Mouse (Mus musculus) bone marrow, adult 2 months (tissue): Measurements from ENCODE around the gene Nsun3. TPM values are rescaled to one million over a fixed set of nuclear protein-coding genes. Genes with fewer than 3 reads are reported as not detected.
A peak's percentile ranks its signal among the peaks of the same experiment; 100 is the strongest.

Experiments used
- H3K27ac ChIP-seq: fragments of 200-500 bp; 2 replicates; pipeline ENCODE4 v1.5.1; 2012; ENCODE audit warnings: low read depth, mild to moderate bottlenecking, control low read depth, inconsistent platforms, low read length; ENCODE audit not compliant: control insufficient read depth, poor library complexity, insufficient read depth
- H3K4me1 ChIP-seq: fragments of 200-500 bp; 2 replicates; pipeline ENCODE4 v1.6.1; 2011; ENCODE audit warnings: low read length; ENCODE audit not compliant: control insufficient read depth, insufficient read depth
- H3K4me3 ChIP-seq: fragments of 200-500 bp; replicated peaks from 2 replicates; pipeline ENCODE3; 2011; ENCODE audit warnings: mild to moderate bottlenecking, low read depth, low read length, control low read depth; ENCODE audit not compliant: control insufficient read depth
- CTCF ChIP-seq: fragments of 200-500 bp; IDR thresholded peaks from 2 replicates; pipeline ENCODE4 v1.5.1; 2011; ENCODE audit warnings: low read length, control low read depth; ENCODE audit not compliant: control insufficient read depth, insufficient read depth
- POLR2A ChIP-seq: fragments of 200-500 bp; IDR thresholded peaks from 2 replicates; pipeline ENCODE4 v1.6.1; 2011; ENCODE audit warnings: low read depth, mild to moderate bottlenecking, control low read depth, low read length, borderline replicate concordance; ENCODE audit not compliant: control insufficient read depth
- WGBS: fragments of 180-500 bp; shearing (Covaris S2); methylation state at CpG from one replicate; pipeline ENCODE4 v1.1.7; 2018; 5-methylcytosine and 5-hydroxymethylcytosine counted together
- polyA plus RNA-seq: library from polyadenylated mRNA; stranded (reverse); fragments of >200 nt; gene quantifications from 2 replicates; pipeline ENCODE4 v1.2.4, GENCODE M21; 2011; ENCODE audit warnings: low replicate concordance; ENCODE audit not compliant: missing spikeins, insufficient read depth, insufficient read length

The Nsun3 gene
- 3.5 and 11.3 TPM in 2 replicates for polyA plus RNA-seq

DNA sequence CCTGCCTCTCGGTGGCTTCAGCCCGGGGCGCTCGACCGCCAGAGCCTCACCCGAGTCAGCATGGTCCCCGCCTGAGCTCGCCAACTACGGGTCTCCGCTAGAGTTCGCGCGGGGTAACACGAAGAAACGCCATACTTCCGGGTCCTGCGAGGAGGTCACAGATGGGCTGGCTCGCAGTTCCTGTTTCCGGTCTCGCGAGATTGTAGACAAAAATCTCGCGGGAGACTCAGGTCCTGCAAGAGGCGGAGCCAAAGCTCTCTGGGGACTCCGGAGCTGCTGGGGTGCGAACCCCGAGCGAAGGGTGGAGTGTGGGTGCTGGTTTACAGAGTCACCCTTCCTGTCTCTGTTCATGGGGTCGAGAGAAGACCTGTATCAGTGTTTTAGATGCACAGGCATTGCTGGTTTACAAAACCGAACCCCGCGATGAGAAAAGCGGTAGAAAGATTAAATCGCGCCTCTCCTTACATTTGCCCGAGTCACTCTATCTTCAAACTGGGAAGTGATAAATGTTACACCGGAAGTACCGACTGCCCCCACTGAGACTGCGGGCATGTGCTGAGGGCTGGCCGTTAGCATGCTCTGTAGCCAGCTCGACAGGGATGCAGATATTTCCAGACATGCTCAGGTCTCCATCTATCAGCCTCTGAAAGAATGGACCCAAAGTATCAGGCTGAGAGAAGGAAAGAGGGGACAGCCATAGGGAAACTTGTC lies at the start of gene Nsun3:
TSS of gene Nsun3 (minus strand) at position 198 of the 711 bp plus-strand sequence.
- peak within 1 kb of the TSS; percentile 99 for H3K27ac ChIP-seq
- TF ChIP-seq POLR2A (peak; percentile 90), CTCF (no peak)
- H3K4me1 ChIP-seq: no peaks in the 10 kb centered on the region; the same call in 1 of the 2 replicates
- H3K4me3 ChIP-seq: peak within 1 kb of the TSS; percentile 99
- under 1% methylated on average over 41 of the region's 41 CpGs for WGBS

DNA sequence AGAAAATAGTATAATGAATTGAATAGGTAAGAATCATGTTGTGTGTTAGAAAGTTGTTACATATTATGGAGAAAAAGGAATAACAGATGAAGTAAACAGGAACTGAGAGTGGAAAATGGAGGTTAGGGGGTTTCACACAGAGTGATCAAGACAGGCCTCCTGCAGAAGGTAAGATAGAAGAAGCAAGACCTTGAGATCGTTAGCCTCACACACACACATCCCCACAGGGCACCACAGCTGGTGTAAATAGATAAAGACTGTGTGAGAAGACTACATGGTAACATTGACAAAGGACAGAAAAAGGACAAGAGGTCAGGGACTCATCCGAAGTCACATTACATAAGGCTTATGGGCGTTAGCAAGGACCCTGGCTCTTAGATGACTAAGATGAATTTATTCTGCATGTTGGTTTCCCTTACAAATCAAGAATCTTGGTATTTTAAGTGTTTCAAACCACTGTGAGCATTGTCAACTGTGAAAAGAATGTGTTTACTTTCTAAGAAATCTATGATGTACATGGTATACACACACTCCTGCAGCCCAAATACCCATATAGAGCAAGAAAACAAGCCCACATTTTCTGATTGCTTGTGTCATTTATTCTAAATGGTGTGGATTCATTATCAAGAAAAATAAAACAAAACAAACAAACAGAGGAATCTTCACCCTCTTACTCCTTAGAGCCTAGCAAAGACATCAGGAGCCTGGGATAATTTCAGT lies 47.6 kb upstream of the Nsun3 start:
- WGBS: 50% methylated on average over 3 of the region's 3 CpGs

DNA sequence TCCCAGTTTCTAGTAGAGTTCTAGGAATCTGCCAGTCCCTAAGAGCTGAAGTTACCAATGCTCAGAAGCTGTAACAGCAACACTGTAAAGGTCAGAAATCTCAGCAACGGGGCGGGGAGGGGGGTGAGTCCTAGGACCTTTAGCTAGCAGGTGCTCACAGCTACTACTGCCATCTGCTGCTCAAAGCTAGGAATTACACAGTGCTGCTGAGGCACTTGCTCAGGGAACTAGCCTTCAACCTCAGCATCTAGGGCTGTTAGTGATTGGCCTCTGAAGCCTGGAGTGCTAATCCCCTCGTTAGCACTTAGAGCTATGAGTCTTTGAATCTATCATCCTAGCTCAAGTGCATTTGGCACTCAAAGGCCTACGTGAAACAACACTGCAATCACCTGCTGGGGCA lies 45.9 kb upstream of the Nsun3 start:
- TF ChIP-seq CTCF: peak; percentile 77
- TF ChIP-seq POLR2A: no peak
- no peak overlapping the region for H3K4me3 ChIP-seq
- WGBS: 21% methylated on average over 4 of the region's 4 CpGs
- no peak overlapping the region for H3K27ac ChIP-seq
- H3K4me1 ChIP-seq: no peaks in the 10 kb centered on the region; the same call in 1 of the 2 replicates

More for the DNA sequence above, 47.6 kb upstream of the Nsun3 start:
- Histone ChIP-seq H3K4me1 (no peaks in the 10 kb centered on the region; the same call in 1 of the 2 replicates), H3K27ac (no peak overlapping the region), H3K4me3 (no peak overlapping the region)
- TF ChIP-seq POLR2A (no peak), CTCF (no peak)

DNA sequence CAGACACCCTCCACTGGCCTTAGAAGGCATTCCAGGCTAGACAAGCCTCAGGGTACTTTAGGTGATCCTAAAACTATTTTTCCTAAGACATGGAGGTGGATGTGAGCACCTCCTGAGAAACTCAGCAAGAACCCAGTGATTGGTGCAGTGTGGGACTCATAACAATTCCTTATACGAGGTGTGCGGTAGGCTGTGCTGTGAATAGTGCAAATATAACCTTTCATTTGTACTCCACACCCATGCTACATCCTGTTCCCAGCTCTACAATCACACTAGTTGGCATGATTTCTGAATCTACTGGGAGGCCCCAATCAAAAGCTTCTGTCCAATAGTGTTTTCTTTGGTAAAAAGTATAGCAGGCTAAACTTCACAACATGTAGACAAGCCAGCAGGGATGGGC lies 45.4 kb upstream of the Nsun3 start:
- TF ChIP-seq POLR2A (no peak), CTCF (no peak)

DNA sequence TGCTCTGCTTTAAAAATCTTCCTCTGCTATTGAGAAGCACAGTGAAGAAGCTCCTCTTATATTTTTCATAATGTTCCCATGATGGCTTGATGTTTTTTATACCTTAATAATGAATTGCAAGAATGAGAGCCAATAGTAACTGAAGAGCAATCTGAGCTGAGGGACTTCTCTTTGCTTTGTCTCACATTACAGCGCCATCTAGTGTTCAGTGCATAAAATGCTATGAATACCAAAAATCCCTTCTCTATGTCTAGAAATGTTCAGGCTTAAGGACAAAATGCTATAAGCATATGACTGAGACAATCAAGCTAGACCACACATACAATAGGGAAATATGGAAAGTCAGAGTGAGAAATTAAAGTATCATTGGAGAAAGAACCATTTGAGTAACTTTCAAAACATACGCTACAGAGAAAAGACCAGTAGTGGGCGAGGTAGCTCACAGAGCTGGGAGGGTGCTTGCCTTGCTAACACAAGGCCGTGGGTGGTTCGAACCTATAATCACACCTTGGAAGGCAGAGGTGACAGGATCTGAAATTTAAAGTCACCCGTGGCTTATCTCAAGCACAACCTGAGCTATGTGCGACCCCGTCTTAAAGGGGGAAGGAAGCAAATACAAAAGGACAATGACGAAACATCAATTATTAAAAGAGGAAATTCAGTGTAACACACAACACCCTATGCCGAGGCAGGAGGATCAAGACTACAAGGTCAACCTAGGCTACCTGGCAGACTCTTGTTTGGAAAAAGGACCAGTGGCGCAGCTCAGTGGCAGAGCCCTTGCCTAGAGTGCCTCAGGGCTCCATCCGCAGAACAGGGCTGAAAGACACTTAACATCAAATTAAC lies 39.8 kb upstream of the Nsun3 start:
- Histone ChIP-seq H3K4me3 (no peak overlapping the region), H3K27ac (no peak overlapping the region), H3K4me1 (peaks cover 1% of the 10 kb centered on the region; the same call in 1 of the 2 replicates)
- WGBS: 47% methylated on average over 12 of the region's 12 CpGs
- peak; percentile 40 for TF ChIP-seq CTCF
- TF ChIP-seq POLR2A: no peak

More for the DNA sequence above, 45.4 kb upstream of the Nsun3 start:
- 82% methylated on average over 2 of the region's 2 CpGs for WGBS
- Histone ChIP-seq H3K4me1 (no peaks in the 10 kb centered on the region; the same call in 1 of the 2 replicates), H3K27ac (no peak overlapping the region), H3K4me3 (no peak overlapping the region)

DNA sequence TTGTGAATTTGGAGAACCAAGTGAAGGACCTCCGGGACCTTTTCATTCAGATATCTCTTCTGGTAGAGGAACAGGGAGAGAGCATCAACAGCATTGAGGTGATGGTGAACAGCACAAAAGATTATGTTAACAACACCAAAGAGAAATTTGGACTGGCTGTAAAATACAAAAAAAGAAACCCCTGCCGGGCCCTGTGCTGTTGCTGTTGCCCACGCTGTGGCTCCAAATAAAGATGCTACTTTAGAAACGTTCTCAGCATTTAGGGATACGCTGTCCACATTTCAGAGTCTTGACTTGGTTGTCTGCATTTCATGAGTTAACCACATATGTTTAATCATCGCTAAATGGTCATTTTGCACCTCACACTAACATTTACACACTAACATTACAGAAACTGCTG lies 35.9 kb upstream of the Nsun3 start:
- TF ChIP-seq CTCF (no peak), POLR2A (no peak)
- 94% methylated on average over 6 of the region's 6 CpGs for WGBS
- H3K4me3 ChIP-seq: no peak overlapping the region
- peaks cover 1% of the 10 kb centered on the region; the same call in 1 of the 2 replicates for H3K4me1 ChIP-seq
- no peak overlapping the region for H3K27ac ChIP-seq

DNA sequence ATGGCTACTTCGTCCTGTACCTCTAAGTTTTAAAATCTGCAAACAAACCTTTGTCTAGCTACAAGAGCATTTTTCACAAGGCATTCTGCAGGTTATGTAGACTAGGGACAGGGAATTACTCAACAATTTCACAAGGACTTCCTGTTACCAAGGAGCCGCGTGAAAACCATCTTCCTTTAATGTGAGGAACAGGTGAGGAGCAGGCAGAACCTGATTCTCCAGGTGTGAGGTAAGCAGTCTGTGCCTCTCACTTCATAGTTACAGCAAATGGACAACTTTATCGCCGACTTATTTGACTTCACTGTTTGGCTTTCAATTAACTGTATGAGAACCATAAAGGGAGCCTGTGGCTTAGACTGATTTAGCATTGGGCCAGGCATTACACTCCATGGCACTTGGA lies 27.9 kb upstream of the Nsun3 start, which contains the start of gene Stx19:
TSS of gene Stx19 (plus strand) at position 186 of the 400 bp plus-strand sequence.
- WGBS: 64% methylated on average over 5 of the region's 5 CpGs
- Histone ChIP-seq H3K4me3 (no peak within 1 kb of the TSS), H3K27ac (no peak within 1 kb of the TSS), H3K4me1 (no peaks in the 10 kb centered on the region)
- TF ChIP-seq CTCF (no peak), POLR2A (no peak)

DNA sequence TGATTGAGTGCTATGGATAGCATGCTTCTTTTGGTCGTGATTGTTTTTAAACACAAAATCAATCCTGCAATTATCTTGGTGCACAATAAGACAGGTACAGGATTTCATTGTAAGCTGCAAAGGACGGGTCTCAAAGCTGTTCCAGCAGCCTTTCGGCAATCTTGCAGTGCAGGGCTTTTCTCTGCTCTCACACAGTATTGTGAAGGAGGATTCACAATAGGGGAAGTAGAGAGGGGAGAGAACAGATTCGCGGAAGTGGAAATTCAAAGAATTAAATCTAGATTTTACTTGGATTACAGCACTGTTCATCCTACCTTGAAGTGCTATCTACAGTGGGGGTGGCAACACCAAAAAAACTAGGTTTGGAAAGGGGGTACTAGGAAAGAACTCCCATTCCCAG lies 27.2 kb upstream of the Nsun3 start:
- 74% methylated on average over 5 of the region's 5 CpGs for WGBS
- Histone ChIP-seq H3K4me3 (no peak overlapping the region), H3K4me1 (no peaks in the 10 kb centered on the region), H3K27ac (no peak overlapping the region)
- TF ChIP-seq POLR2A (no peak), CTCF (no peak)
